Mouse (Mus musculus): Measurements from ENCODE around the gene Slc38a2. TPM values are rescaled to one million over a fixed set of nuclear protein-coding genes. Genes with fewer than 3 reads are reported as not detected.

The Slc38a2 gene
- total RNA-seq, 2 experiments from 2014 or later, result 64.7 to 73.8 TPM

- DNase-seq (ENCODE audit: low spot score in 2 of 2), result no peak
These were observed 29.8 kb downstream of the Slc38a2 start for GRCm38 (mm10) chr15:96669721-96670120.

DNA sequence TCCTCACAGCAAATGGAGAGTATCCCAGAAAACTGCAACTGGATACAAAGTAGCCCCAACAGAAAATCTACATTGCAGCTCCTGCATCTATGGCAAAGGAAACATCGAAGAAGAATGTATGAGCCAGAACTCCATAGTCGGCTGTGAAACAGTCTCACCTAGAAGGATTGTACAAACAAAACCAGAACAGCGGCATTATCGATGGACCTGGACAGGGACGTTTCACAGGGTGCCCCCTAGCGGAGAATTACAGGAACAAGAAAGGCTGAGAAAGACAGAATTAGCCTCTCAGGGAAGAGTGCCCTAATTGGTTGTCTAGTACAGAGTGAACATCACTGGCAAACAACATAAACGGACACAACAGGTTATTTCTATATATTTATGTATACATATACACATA lies 32.9 kb downstream of the Slc38a2 start:
- peak; percentile 64 to 77 for DNase-seq (ENCODE audit: low spot score in 2 of 2)

- peak; percentile 61 to 75 for DNase-seq (ENCODE audit: low spot score in 2 of 2)
These were observed 33.6 kb downstream of the Slc38a2 start for GRCm38 (mm10) chr15:96665889-96666288.

DNA sequence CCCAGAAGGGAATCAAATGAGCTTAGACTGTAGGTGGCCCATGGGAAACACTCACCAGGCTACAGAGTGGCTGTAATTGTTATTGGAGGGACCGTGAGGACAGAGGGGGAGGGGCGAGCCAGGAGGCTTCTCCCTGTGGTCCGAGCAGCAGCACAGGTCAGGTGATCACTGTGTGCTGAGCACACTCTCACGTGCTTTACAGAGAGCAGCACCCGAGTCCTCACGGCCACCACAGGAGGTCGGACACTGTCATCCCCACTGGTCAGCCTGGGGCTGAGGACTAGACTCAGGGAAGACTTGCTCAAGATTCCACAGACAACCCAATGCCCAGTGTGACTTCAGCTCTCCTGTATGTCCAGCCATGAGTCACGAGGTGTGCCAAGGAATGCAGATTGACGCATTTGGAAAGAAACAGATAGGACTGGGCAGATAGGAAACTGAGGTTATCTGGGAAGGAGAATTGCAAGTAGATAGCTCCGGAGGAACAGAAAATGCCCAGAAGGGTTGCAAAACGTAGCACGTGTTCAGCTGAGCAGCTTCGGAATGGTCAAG lies 38.9 kb downstream of the Slc38a2 start:
- no peak for DNase-seq (ENCODE audit: low spot score in 2 of 2)

GRCm38 (mm10) chr15:96658275-96658602 lies 41.3 kb downstream of the Slc38a2 start:
- no peak for DNase-seq (ENCODE audit: low spot score in 2 of 2)

DNA sequence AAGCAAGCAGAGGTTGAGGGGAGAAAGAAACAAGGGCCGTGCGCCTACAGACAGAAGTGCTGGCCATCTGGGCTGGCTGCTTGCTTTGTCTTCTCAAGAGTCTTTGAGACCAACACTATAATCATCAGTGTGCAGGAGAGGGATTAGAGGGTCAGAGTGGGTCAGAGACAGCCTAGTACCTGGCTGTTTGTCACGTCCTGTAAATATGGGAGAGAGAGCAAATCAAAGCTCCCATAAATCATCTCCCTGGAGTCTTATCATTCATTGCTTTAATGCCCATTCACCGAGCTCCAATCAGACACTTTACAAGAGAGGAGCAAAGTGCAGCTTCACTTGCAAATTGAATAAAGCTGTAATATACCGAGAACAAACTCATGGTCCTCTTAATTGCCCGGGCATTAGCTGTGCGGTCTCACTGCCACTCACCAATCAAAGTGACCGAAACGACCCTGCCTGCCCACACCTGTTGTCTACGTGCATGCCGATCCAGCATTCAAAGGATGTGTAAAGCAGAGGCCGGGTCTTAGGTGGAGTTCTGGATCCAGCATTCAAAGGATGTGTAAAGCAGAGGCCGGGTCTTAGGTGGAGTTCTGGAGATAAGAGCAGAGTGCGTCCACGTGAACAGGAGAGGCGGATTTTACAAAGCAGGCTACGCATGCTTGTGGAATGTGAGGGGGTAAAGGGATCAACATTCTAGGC lies 41.8 kb downstream of the Slc38a2 start:
- DNase-seq (ENCODE audit: low spot score in 2 of 2), result no peak

GRCm38 (mm10) chr15:96655514-96655913 lies 44.0 kb downstream of the Slc38a2 start:
- DNase-seq (ENCODE audit: low spot score in 2 of 2), result no peak

GRCm38 (mm10) chr15:96654714-96655113 lies 44.8 kb downstream of the Slc38a2 start:
- no peak for DNase-seq (ENCODE audit: low spot score in 2 of 2)

GRCm38 (mm10) chr15:96653011-96653410 lies 46.5 kb downstream of the Slc38a2 start:
- no peak for DNase-seq (ENCODE audit: low spot score in 2 of 2)

DNA sequence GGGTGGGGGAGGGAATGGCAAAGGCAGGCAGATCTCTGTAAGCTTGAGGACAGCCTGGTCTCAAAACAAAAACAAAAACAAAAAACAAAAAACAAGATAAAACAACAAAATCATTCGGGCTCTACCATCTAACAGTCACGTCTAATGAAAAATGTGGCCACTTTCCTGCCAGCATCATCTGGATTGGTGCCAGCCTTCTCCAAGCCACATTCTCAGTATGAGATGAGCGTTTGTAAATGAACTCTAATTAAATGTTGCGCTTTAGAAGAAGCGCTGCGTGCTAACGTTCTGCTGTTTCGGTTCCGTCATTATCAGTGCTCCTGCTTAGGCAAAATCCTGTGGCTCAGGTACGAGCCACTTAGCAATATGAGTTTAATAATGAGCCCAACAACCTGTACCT lies 47.0 kb downstream of the Slc38a2 start:
- peak in 1 of 2 experiments; percentile 55 for DNase-seq (ENCODE audit: low spot score in 2 of 2)

DNA sequence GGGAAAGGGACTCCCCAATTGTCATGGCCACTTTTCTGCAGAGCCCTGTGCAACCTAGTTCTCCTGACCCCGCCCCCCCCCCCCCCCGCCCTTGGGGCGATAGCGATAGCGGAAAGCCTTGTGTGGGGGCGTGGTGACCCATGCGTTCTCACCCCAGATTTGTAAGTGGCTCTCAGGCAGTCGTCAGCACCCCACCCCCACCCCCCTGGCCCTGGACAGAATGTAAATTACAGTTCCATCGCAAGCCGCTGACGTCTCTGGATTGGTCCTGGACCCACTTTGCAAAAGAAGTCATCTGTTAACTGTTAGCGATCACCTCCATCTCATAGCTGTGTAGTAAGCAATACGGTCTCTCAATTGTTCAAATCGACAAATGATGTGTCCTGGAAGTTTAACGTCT lies 52.2 kb downstream of the Slc38a2 start:
- DNase-seq (ENCODE audit: low spot score in 2 of 2), result no peak

DNA sequence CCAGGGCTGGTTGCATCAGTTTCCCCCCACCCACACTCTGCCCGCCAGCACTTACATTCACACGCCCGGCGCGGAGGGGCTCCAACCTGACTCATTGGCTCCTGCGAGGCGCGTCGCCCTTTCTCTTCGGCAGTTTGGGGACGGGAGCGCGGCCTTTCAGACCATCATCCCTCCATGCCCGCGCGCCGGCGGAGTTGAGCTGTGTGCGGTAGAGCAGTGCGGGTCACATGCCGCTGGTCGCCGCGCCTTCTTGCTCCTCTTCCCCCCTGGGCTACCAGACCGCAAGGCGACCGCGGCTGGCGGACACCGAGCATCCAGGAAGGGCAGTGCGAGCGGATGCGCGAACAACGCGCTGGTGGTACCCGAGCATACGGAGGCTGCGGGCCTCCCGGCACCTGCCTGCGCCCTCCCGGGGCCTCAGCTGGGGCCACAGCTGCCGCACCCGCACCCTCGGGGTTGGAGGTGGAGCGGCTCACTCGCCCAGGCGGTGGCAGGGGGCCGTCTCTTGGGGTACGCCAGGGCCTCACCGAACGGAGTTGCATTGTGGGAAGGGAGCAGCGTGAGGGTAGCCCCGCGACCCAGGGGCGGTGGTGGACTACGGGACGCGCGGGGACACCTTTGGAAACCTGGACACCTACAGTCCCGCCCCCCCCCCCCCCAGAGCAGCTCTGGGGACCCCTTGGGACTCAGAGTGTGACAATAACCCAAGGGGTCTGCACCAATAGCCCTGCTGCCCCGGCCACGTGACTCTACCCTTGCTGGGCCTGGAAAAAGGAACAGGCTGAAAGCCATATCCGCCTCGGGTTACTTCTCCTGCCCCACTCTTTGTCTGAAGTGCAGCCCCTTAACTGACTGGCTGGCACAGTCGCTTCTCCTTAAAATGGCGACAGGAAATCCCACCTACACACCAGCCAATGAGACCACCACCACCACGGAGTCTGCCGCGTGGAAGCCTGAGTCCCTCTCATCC lies 56.8 kb downstream of the Slc38a2 start, which contains the start of gene Slc38a1:
Gene Slc38a1, minus strand, starts transcription at position 478 of the 970 bp plus-strand sequence.
- DNase-seq (ENCODE audit: low spot score in 2 of 2), result peak; percentile 63 to 73

DNA sequence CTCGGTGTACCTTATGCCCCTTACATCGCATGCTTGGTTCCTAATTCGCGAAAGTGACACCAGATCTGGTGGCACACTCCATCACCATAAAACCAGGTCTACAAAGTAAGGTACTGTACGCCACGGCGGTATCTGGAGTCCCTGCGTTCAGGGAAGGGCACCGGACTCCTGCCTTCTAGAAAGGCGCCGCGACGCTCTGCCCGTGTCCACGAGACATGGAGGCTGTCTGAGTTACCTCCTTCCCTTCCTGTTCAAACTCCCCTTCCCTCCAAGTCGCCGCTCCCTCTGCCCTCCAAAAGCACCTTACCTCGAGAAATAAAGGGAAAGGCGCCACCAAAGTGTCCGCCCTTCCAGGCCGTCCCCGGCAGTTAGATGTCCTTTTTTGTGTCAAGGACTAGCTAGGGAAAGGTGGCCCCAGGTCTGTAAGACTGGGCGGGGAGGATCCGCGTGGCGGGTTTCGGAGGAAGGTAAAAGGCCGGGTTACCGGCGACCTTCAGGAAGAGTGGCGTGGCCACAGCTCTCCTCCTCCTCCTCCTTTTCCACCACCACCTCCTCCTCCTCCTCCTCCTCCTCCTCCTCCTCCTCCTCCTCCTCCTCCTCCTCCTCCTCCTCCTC lies 57.6 kb downstream of the Slc38a2 start:
- DNase-seq (ENCODE audit: low spot score in 2 of 2), result peak; percentile 37 to 41

GRCm38 (mm10) chr15:96641111-96641820 lies 58.3 kb downstream of the Slc38a2 start:
- peak; percentile 58 to 73 for DNase-seq (ENCODE audit: low spot score in 2 of 2)

- no peak for DNase-seq (ENCODE audit: low spot score in 2 of 2)
These were observed 59.1 kb downstream of the Slc38a2 start for GRCm38 (mm10) chr15:96640291-96640985.

DNA sequence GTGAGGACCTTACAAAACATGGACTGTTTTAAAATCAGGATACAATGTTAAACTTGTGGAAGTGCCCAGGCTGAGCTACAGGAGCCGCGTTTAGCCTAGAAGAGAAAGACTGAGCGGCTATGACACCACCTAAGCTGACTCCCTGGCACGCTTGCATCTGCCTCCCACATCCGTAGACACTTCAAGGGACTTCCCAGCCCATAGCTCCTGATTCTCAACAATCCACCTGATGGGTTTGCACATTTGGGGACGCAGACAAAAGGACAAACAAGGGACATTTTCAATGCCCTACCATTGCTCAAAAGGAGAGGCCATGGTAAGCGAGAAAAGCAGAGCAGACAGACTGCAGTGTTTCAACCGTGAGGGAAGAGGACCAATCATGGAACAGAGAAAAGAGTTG lies 59.9 kb downstream of the Slc38a2 start:
- no peak for DNase-seq (ENCODE audit: low spot score in 2 of 2)

GRCm38 (mm10) chr15:96638656-96639055 lies 60.9 kb downstream of the Slc38a2 start:
- DNase-seq (ENCODE audit: low spot score in 2 of 2), result peak; percentile 26 to 38

DNA sequence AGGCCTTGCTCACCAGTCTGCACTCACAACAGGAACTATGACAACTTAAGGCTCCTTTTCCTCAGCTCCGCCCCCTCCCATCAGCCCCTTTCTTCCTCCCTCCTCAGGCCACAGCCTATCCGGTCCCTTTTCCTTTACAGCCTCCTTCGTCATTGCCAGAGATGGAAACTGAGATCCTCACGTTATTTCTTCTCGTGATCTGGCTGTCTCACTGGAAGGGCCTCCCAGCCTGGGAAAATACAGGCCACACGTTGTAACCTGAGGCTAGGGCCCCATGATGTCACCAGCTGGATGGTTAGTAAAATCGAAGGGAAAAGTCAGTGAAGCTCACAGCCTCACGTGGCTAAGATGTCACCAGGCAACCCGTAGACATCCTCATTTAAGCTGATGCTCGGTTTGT lies 61.4 kb downstream of the Slc38a2 start:
- DNase-seq (ENCODE audit: low spot score in 2 of 2), result no peak

Data from layer of hippocampus, postnatal 10 days (tissue).